Mouse (Mus musculus): ENCODE data around the gene Vmn1r13. TPM values are rescaled to one million over a fixed set of nuclear protein-coding genes. Genes with fewer than 3 reads are reported as not detected.
"Not testable (repeated sequence)": the region's sequence is repeated elsewhere in the genome, so short reads cannot be mapped to it uniquely, and the experiment has no call there.

Vmn1r13 gene
- not detected in 2 replicates for polyA plus RNA-seq (2014; fragmentation: Nextera tagmentation; extraction: Ambion mirVana)

GRCm38 (mm10) chr6:57202990-57203389 lies at the start of gene Vmn1r13:
TSS of gene Vmn1r13 (plus strand) at chr6:57203290.
- H3K4me2 ChIP-seq (replicated peaks; ENCODE audit: low read depth, low read length); H3K27ac ChIP-seq (ENCODE audit: low read depth, low read length); H3K9me3 ChIP-seq (ENCODE audit: control insufficient read depth, low read length); H3K36me3 ChIP-seq (ENCODE audit: control insufficient read depth, insufficient read depth, low read length); H3K9ac ChIP-seq (ENCODE audit: low read depth, low read length); H3K4me1 ChIP-seq (ENCODE audit: control insufficient read depth, insufficient read depth, low read length); ATAC-seq (ENCODE audit: low FRiP score, low TSS enrichment); H3K27me3 ChIP-seq (ENCODE audit: control insufficient read depth, insufficient read depth, low read length); H3K4me3 ChIP-seq (ENCODE audit: low read length): not testable (repeated sequence)
- WGBS: 88% methylated on average over 1 of the region's 1 CpGs

- H3K9me3 ChIP-seq (ENCODE audit: control insufficient read depth, low read length): no peaks in the 10 kb centered on the region
- 85% methylated on average over 2 of the region's 2 CpGs for WGBS
- no peak within 1 kb of the TSS for H3K4me3 ChIP-seq (ENCODE audit: low read length)
- H3K36me3 ChIP-seq (ENCODE audit: control insufficient read depth, insufficient read depth, low read length): no peaks in the 10 kb centered on the region
- H3K4me2 ChIP-seq (replicated peaks; ENCODE audit: low read depth, low read length): no peak within 1 kb of the TSS
- no peak within 1 kb of the TSS for H3K27ac ChIP-seq (ENCODE audit: low read depth, low read length)
- H3K9ac ChIP-seq (ENCODE audit: low read depth, low read length): no peak within 1 kb of the TSS
- no peaks in the 10 kb centered on the region for H3K27me3 ChIP-seq (ENCODE audit: control insufficient read depth, insufficient read depth, low read length)
- H3K4me1 ChIP-seq (ENCODE audit: control insufficient read depth, insufficient read depth, low read length): no peaks in the 10 kb centered on the region
- no peak for ATAC-seq (ENCODE audit: low FRiP score, low TSS enrichment)
These were observed 46.5 kb upstream of the Vmn1r13 start, which contains the start of gene Vmn1r12 for GRCm38 (mm10) chr6:57156619-57157018. TSS of gene Vmn1r12 (plus strand) at chr6:57156919.

- H3K27me3 ChIP-seq (ENCODE audit: control insufficient read depth, insufficient read depth, low read length); H3K9me3 ChIP-seq (ENCODE audit: control insufficient read depth, low read length); H3K4me2 ChIP-seq (replicated peaks; ENCODE audit: low read depth, low read length); ATAC-seq (ENCODE audit: low FRiP score, low TSS enrichment); H3K36me3 ChIP-seq (ENCODE audit: control insufficient read depth, insufficient read depth, low read length); H3K4me3 ChIP-seq (ENCODE audit: low read length); H3K4me1 ChIP-seq (ENCODE audit: control insufficient read depth, insufficient read depth, low read length); H3K9ac ChIP-seq (ENCODE audit: low read depth, low read length); H3K27ac ChIP-seq (ENCODE audit: low read depth, low read length): not testable (repeated sequence)
- 61% methylated on average over 3 of the region's 3 CpGs for WGBS
These were observed 13.1 kb upstream of the Vmn1r13 start for GRCm38 (mm10) chr6:57190016-57190415.

- H3K4me2 ChIP-seq (replicated peaks; ENCODE audit: low read depth, low read length): no peak within 1 kb of the TSS
- H3K4me1 ChIP-seq (ENCODE audit: control insufficient read depth, insufficient read depth, low read length): no peaks in the 10 kb centered on the region
- no peak within 1 kb of the TSS for H3K4me3 ChIP-seq (ENCODE audit: low read length)
- WGBS: 95% methylated on average over 3 of the region's 3 CpGs
- H3K27me3 ChIP-seq (ENCODE audit: control insufficient read depth, insufficient read depth, low read length): no peaks in the 10 kb centered on the region
- no peak within 1 kb of the TSS for H3K9ac ChIP-seq (ENCODE audit: low read depth, low read length)
- no peak within 1 kb of the TSS for H3K27ac ChIP-seq (ENCODE audit: low read depth, low read length)
- no peaks in the 10 kb centered on the region for H3K9me3 ChIP-seq (ENCODE audit: control insufficient read depth, low read length)
- ATAC-seq (ENCODE audit: low FRiP score, low TSS enrichment): no peak
- H3K36me3 ChIP-seq (ENCODE audit: control insufficient read depth, insufficient read depth, low read length): no peaks in the 10 kb centered on the region
These were observed 28.3 kb downstream of the Vmn1r13 start, which contains the start of gene Vmn1r14 for GRCm38 (mm10) chr6:57231386-57231785. TSS of gene Vmn1r14 (plus strand) at chr6:57231686.

GRCm38 (mm10) chr6:57257652-57258051 lies 54.6 kb downstream of the Vmn1r13 start, which contains the start of gene Vmn1r15:
TSS of gene Vmn1r15 (plus strand) at chr6:57257952.
- Histone ChIP-seq H3K4me2 (replicated peaks; ENCODE audit: low read depth, low read length) (no peak within 1 kb of the TSS), H3K36me3 (ENCODE audit: control insufficient read depth, insufficient read depth, low read length) (no peaks in the 10 kb centered on the region), H3K4me3 (ENCODE audit: low read length) (no peak within 1 kb of the TSS), H3K9me3 (ENCODE audit: control insufficient read depth, low read length) (no peaks in the 10 kb centered on the region), H3K4me1 (ENCODE audit: control insufficient read depth, insufficient read depth, low read length) (no peaks in the 10 kb centered on the region), H3K27ac (ENCODE audit: low read depth, low read length) (no peak within 1 kb of the TSS), H3K27me3 (ENCODE audit: control insufficient read depth, insufficient read depth, low read length) (no peaks in the 10 kb centered on the region), H3K9ac (ENCODE audit: low read depth, low read length) (no peak within 1 kb of the TSS)
- ATAC-seq (ENCODE audit: low FRiP score, low TSS enrichment): no peak
- WGBS: 79% methylated on average over 1 of the region's 1 CpGs

- no peak overlapping the region for H3K4me3 ChIP-seq (ENCODE audit: low read length)
- no peaks in the 10 kb centered on the region for H3K36me3 ChIP-seq (ENCODE audit: control insufficient read depth, insufficient read depth, low read length)
- ATAC-seq (ENCODE audit: low FRiP score, low TSS enrichment): no peak
- H3K9me3 ChIP-seq (ENCODE audit: control insufficient read depth, low read length): no peaks in the 10 kb centered on the region
- H3K27ac ChIP-seq (ENCODE audit: low read depth, low read length): no peak overlapping the region
- H3K27me3 ChIP-seq (ENCODE audit: control insufficient read depth, insufficient read depth, low read length): no peaks in the 10 kb centered on the region
- no peak overlapping the region for H3K4me2 ChIP-seq (replicated peaks; ENCODE audit: low read depth, low read length)
- 93% methylated on average over 2 of the region's 2 CpGs for WGBS
- no peaks in the 10 kb centered on the region for H3K4me1 ChIP-seq (ENCODE audit: control insufficient read depth, insufficient read depth, low read length)
- H3K9ac ChIP-seq (ENCODE audit: low read depth, low read length): no peak overlapping the region
These were observed 57.9 kb downstream of the Vmn1r13 start for GRCm38 (mm10) chr6:57260990-57261389.

Other genes starting within 250 kb of the Vmn1r13 start
- gene Vmn1r5, start 233.0 kb upstream of the Vmn1r13 start, polyA plus RNA-seq (2014; fragmentation: Nextera tagmentation; extraction: Ambion mirVana): not detected in 2 replicates
- gene Vmn1r6, start 206.0 kb upstream of the Vmn1r13 start, polyA plus RNA-seq (2014; fragmentation: Nextera tagmentation; extraction: Ambion mirVana): not detected in 2 replicates
- gene Vmn1r7, start 178.0 kb upstream of the Vmn1r13 start, polyA plus RNA-seq (2014; fragmentation: Nextera tagmentation; extraction: Ambion mirVana): not detected in 2 replicates
- gene Vmn1r8, start 171.0 kb upstream of the Vmn1r13 start, polyA plus RNA-seq (2014; fragmentation: Nextera tagmentation; extraction: Ambion mirVana): not detected in 2 replicates
- not detected in 2 replicates for gene Vmn1r9, start 136.5 kb upstream of the Vmn1r13 start, polyA plus RNA-seq (2014; fragmentation: Nextera tagmentation; extraction: Ambion mirVana)
- gene Vmn1r10, start 93.8 kb upstream of the Vmn1r13 start, polyA plus RNA-seq (2014; fragmentation: Nextera tagmentation; extraction: Ambion mirVana): not detected in 2 replicates
- gene Vmn1r11, start 69.8 kb upstream of the Vmn1r13 start, polyA plus RNA-seq (2014; fragmentation: Nextera tagmentation; extraction: Ambion mirVana): not detected in 2 replicates
- gene Vmn1r12, start 46.4 kb upstream of the Vmn1r13 start, polyA plus RNA-seq (2014; fragmentation: Nextera tagmentation; extraction: Ambion mirVana): not detected in 2 replicates
- not detected in 2 replicates for gene Vmn1r14, start 28.4 kb downstream of the Vmn1r13 start, polyA plus RNA-seq (2014; fragmentation: Nextera tagmentation; extraction: Ambion mirVana)
- gene Vmn1r15, start 54.7 kb downstream of the Vmn1r13 start, polyA plus RNA-seq (2014; fragmentation: Nextera tagmentation; extraction: Ambion mirVana): not detected in 2 replicates
- gene Vmn1r16, start 126.2 kb downstream of the Vmn1r13 start, polyA plus RNA-seq (2014; fragmentation: Nextera tagmentation; extraction: Ambion mirVana): not detected in 2 replicates
- not detected in 2 replicates for gene Vmn1r17, start 160.4 kb downstream of the Vmn1r13 start, polyA plus RNA-seq (2014; fragmentation: Nextera tagmentation; extraction: Ambion mirVana)
- gene Vmn1r18, start 192.5 kb downstream of the Vmn1r13 start, polyA plus RNA-seq (2014; fragmentation: Nextera tagmentation; extraction: Ambion mirVana): not detected in 2 replicates
- gene Vmn1r19, start 200.5 kb downstream of the Vmn1r13 start, polyA plus RNA-seq (2014; fragmentation: Nextera tagmentation; extraction: Ambion mirVana): not detected in 2 replicates
- gene Vmn1r20, start 225.6 kb downstream of the Vmn1r13 start, polyA plus RNA-seq (2014; fragmentation: Nextera tagmentation; extraction: Ambion mirVana): not detected in 2 replicates

Data from kidney, embryonic 14.5 days (tissue).